Mouse (Mus musculus): ENCODE results near the gene Upf2. TPM values are rescaled to one million over a fixed set of nuclear protein-coding genes. Genes with fewer than 3 reads are reported as not detected.
"Not testable (repeated sequence)": the region's sequence is repeated elsewhere in the genome, so short reads cannot be mapped to it uniquely, and the experiment has no call there.

The Upf2 gene
- polyA plus RNA-seq, 1 experiment from 2014 or later: 22.9 TPM

- no peak for DNase-seq (ENCODE audit: low read depth, low spot score)
- ChIA-PET CTCF (interaction anchor here (0.8 to 1.8 kb wide), 2 partner anchors 17 to 20 kb away, joined by 3 to 5 read pairs; no protein-coding TSS in a partner anchor), POLR2A (no interaction called here)
- H3K27me3 ChIP-seq: no peaks in the 10 kb centered on the region
- no peak for TF ChIP-seq CTCF (IDR thresholded peaks at IDR 0.05)
- no peak for ATAC-seq
- in situ Hi-C loops (cut with MboI; ENCODE audit: low pct_unique_long_range_greater_than_20kb): no loop called here
Observed at GRCm38 (mm10) chr2:6003949-6004348, 52.7 kb downstream of the Upf2 start.

- in situ Hi-C loops (cut with MboI; ENCODE audit: low pct_unique_long_range_greater_than_20kb): no loop called here
- H3K27me3 ChIP-seq: no peaks in the 10 kb centered on the region
- ATAC-seq (no peak), DNase-seq (ENCODE audit: low read depth, low spot score) (no peak)
- TF ChIP-seq CTCF (IDR thresholded peaks at IDR 0.05): no peak
- ChIA-PET POLR2A (no interaction called here), CTCF (interaction anchor here (0.8 to 1.1 kb wide), 2 partner anchors 19 to 34 kb away, joined by 3 read pairs; no protein-coding TSS in a partner anchor)
Observed at GRCm38 (mm10) chr2:6014532-6014931, 63.3 kb downstream of the Upf2 start.

- in situ Hi-C loops (cut with MboI; ENCODE audit: low pct_unique_long_range_greater_than_20kb); DNase-seq (ENCODE audit: low read depth, low spot score); H3K27me3 ChIP-seq; ATAC-seq; POLR2A ChIA-PET: not testable (repeated sequence)
- CTCF ChIA-PET: interaction anchor here (1.1 kb wide), 1 partner anchor 20 kb away, joined by 3 read pairs; no protein-coding TSS in a partner anchor
Observed at GRCm38 (mm10) chr2:6015182-6015581, 63.9 kb downstream of the Upf2 start.

DNA sequence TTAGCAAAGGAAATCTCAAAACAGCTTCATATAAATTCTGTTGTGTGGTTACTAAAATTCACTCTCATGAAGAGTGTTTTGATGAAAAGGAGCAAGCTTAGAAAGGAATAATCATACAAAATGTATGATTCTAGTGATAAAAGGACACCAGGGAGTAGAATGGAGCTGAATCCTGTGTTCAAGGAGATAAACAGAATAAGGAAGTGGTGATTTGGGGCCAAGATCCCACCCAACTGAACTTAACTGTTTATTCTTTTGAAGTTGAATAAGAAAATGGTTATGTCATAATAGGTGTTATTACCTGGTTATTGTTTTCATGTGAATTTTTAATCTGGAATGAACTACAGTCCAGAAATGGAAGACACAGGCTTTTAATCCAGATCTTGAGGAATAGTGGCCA is 69.3 kb downstream of the Upf2 start:
- DNase-seq (ENCODE audit: low read depth, low spot score): no peak
- in situ Hi-C loops (cut with MboI; ENCODE audit: low pct_unique_long_range_greater_than_20kb): no loop called here
- H3K27me3 ChIP-seq: no peaks in the 10 kb centered on the region
- CTCF ChIA-PET: interaction anchor here (0.8 to 1.8 kb wide), 2 partner anchors 10 to 22 kb away, joined by 3 to 4 read pairs; no protein-coding TSS in a partner anchor
- TF ChIP-seq CTCF (IDR thresholded peaks at IDR 0.05): no peak
- no peak for ATAC-seq
- POLR2A ChIA-PET: no interaction called here

DNA sequence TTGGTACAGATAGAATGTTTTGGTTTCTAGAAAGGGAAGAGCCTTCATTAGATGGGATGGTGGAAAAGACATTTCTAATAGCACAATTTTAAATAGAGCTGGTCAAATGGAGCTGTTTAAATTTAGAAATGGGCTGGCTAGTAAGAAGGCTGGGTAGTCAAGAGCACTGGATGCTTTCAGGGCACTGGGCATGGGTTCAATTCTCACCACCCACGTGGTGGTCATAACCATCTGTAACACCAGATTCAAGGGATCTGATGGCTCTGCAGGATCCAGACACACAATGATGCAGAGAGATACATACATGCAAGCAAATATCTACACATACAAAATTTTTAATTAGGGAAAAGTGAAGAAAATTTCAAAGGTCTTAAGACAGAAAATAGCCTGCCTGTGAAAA is 91.4 kb downstream of the Upf2 start:
- DNase-seq (ENCODE audit: low read depth, low spot score): no peak
- POLR2A ChIA-PET: no interaction called here
- CTCF ChIA-PET: interaction anchor here (0.8 to 1.8 kb wide), 2 partner anchors 11 to 22 kb away, joined by 3 to 4 read pairs; no protein-coding TSS in a partner anchor
- H3K27me3 ChIP-seq: no peaks in the 10 kb centered on the region
- in situ Hi-C loops (cut with MboI; ENCODE audit: low pct_unique_long_range_greater_than_20kb): no loop called here
- no peak for ATAC-seq
- no peak for TF ChIP-seq CTCF (IDR thresholded peaks at IDR 0.05)

GRCm38 (mm10) chr2:6046796-6047195 is 95.5 kb downstream of the Upf2 start:
- ATAC-seq: no peak
- POLR2A ChIA-PET: no interaction called here
- TF ChIP-seq CTCF (IDR thresholded peaks at IDR 0.05): no peak
- H3K27me3 ChIP-seq: no peaks in the 10 kb centered on the region
- no peak for DNase-seq (ENCODE audit: low read depth, low spot score)
- CTCF ChIA-PET: no interaction called here
- in situ Hi-C loops (cut with MboI; ENCODE audit: low pct_unique_long_range_greater_than_20kb): no loop called here

DNA sequence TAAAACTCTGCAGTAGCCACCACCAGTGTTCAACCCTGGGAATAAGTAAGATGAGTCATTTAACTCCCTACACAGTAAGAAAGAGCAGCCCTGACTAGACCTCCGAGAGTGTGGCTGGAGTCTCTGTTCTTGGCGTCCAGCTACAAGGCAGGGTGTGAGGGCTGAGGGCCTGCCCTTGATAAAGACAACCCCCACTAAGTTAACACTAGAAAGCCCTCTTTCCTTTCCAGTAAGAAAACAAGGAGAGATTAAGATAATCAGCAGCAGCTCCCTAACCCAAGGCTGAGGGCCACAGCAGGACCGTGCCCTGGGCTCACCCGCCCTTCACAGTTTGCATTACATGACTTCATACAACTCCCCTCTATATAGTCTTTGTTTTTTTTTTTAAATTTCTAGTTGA is 97.3 kb downstream of the Upf2 start:
- no peaks in the 10 kb centered on the region for H3K27me3 ChIP-seq
- CTCF ChIA-PET: interaction anchor here (0.7 to 1.4 kb wide), 7 partner anchors 9 to 120 kb away, joined by 3 read pairs; no protein-coding TSS in a partner anchor
- POLR2A ChIA-PET: no interaction called here
- no peak for ATAC-seq
- TF ChIP-seq CTCF (IDR thresholded peaks at IDR 0.05): no peak
- no peak for DNase-seq (ENCODE audit: low read depth, low spot score)
- in situ Hi-C loops (cut with MboI; ENCODE audit: low pct_unique_long_range_greater_than_20kb): no loop called here

- in situ Hi-C loops (cut with MboI; ENCODE audit: low pct_unique_long_range_greater_than_20kb): no loop called here
- CTCF ChIA-PET: interaction anchor here (0.7 to 1.4 kb wide), 5 partner anchors 9 to 119 kb away, joined by 3 read pairs; no protein-coding TSS in a partner anchor
- H3K27me3 ChIP-seq: no peaks in the 10 kb centered on the region
- POLR2A ChIA-PET: no interaction called here
- DNase-seq (ENCODE audit: low read depth, low spot score) (no peak), ATAC-seq (no peak)
- TF ChIP-seq CTCF (IDR thresholded peaks at IDR 0.05): no peak
Observed at GRCm38 (mm10) chr2:6049018-6049417, 97.7 kb downstream of the Upf2 start.

DNA sequence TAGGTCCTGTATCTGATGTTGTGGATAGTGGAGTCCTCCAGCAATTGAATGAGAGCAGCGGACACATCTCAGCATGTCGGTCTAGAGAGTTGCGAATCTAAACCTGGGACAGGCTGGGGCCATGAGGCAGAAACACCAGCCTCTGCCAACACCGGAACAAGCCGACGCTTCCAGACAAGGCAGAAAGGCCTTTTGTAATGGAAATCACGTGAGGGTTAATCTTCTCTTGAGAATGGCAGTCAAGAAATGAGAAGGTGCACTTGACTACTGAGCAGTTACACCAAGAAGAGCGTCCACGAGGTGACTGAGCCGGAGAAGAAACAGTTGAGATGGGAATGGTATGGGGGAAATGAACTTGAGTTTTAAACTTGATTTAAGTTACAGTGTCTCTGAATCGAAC is 104.2 kb downstream of the Upf2 start:
- DNase-seq (ENCODE audit: low read depth, low spot score) (no peak), ATAC-seq (no peak)
- in situ Hi-C loops (cut with MboI; ENCODE audit: low pct_unique_long_range_greater_than_20kb): no loop called here
- no peak for TF ChIP-seq CTCF (IDR thresholded peaks at IDR 0.05)
- ChIA-PET POLR2A (no interaction called here), CTCF (no interaction called here)
- no peaks in the 10 kb centered on the region for H3K27me3 ChIP-seq

DNA sequence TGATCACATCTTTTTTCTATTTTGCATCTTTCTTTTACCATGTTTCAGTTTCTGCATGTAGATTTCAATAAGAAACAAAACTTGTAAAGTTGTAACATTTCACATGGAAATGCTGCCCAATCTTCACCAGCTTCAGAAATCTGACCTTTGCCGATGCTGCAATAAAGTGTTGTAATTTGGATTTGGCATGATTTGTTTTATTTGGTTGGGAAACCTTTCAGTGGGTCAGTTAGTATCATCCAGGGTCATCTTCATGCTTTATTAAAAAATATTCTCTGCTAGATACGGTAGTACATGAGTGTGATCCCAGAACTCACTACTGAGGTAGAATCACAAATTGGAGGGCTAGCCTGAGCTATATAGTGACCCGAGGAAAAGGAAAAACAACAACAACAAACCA is 105.2 kb downstream of the Upf2 start:
- in situ Hi-C loops (cut with MboI; ENCODE audit: low pct_unique_long_range_greater_than_20kb): no loop called here
- no peak for TF ChIP-seq CTCF (IDR thresholded peaks at IDR 0.05)
- ChIA-PET POLR2A (no interaction called here), CTCF (no interaction called here)
- no peak for ATAC-seq
- H3K27me3 ChIP-seq: no peaks in the 10 kb centered on the region
- no peak for DNase-seq (ENCODE audit: low read depth, low spot score)

DNA sequence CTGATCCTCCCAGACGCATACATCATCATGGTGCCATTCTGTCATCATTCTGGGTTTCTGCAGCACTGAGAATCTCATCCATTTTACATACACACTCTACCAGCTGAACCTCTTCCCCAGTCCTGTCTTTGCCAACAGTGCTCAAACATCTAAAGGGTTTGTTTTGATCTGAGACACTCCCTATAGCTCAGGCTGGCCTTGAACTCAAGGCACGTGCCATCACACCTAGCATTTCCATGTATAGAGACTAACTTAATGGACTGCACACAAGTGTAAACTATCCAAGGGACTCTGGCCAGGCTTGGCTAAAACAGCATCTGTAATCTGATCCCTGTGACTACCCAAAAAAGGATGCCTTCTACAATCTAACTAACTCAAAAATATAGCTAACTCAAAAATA is 108.0 kb downstream of the Upf2 start:
- CTCF ChIA-PET: interaction anchor here (1.9 kb wide), 1 partner anchor 9 kb away, joined by 5 read pairs; no protein-coding TSS in a partner anchor
- in situ Hi-C loops (cut with MboI; ENCODE audit: low pct_unique_long_range_greater_than_20kb): no loop called here
- no peaks in the 10 kb centered on the region for H3K27me3 ChIP-seq
- no peak for ATAC-seq
- POLR2A ChIA-PET: no interaction called here
- TF ChIP-seq CTCF (IDR thresholded peaks at IDR 0.05): no peak
- DNase-seq (ENCODE audit: low read depth, low spot score): no peak
